Mouse (Mus musculus) cerebellum, postnatal 36 days (tissue): ENCODE data around the gene Zc3h7b.
A peak's percentile ranks its signal among the peaks of the same experiment; 100 is the strongest.

Source experiments
- DNase-seq, 2 experiments: peaks; one replicate each; pipeline ENCODE4 v3.0.0; 2021 to 2022; ENCODE audit warnings: mixed read lengths in 2 of 2

The Zc3h7b gene

GRCm38 (mm10) chr15:81822631-81823030 lies 77.8 kb downstream of the Zc3h7b start:
- DNase-seq, result no peak

GRCm38 (mm10) chr15:81824832-81825231 lies 80.0 kb downstream of the Zc3h7b start:
- no peak for DNase-seq

- DNase-seq, result no peak
Measured at GRCm38 (mm10) chr15:81828426-81829207, 83.8 kb downstream of the Zc3h7b start.

GRCm38 (mm10) chr15:81829208-81829580 lies 84.3 kb downstream of the Zc3h7b start:
- no peak for DNase-seq

- no peak for DNase-seq
Measured at GRCm38 (mm10) chr15:81830530-81830929, 85.7 kb downstream of the Zc3h7b start.

- DNase-seq, result peak; percentile 93 to 94
Measured at GRCm38 (mm10) chr15:81831136-81831825, 86.4 kb downstream of the Zc3h7b start.

- DNase-seq, result no peak
Measured at GRCm38 (mm10) chr15:81832219-81832618, 87.4 kb downstream of the Zc3h7b start.

GRCm38 (mm10) chr15:81833481-81833880 lies 88.6 kb downstream of the Zc3h7b start:
- DNase-seq, result no peak

- peak in 1 of 2 experiments; percentile 63 for DNase-seq
Measured at GRCm38 (mm10) chr15:81834171-81834841, 89.4 kb downstream of the Zc3h7b start.

GRCm38 (mm10) chr15:81835007-81835880 lies 90.4 kb downstream of the Zc3h7b start:
- DNase-seq, result no peak

GRCm38 (mm10) chr15:81836124-81836821 lies 91.4 kb downstream of the Zc3h7b start:
- peak; percentile 83 to 85 for DNase-seq

GRCm38 (mm10) chr15:81836966-81837920 lies 92.4 kb downstream of the Zc3h7b start:
- DNase-seq, result no peak

GRCm38 (mm10) chr15:81838554-81839235 lies 93.8 kb downstream of the Zc3h7b start:
- DNase-seq, result no peak

GRCm38 (mm10) chr15:81839634-81840033 lies 94.8 kb downstream of the Zc3h7b start:
- DNase-seq, result peak; percentile 95 to 99

- no peak for DNase-seq
Measured at GRCm38 (mm10) chr15:81840306-81840705, 95.4 kb downstream of the Zc3h7b start.

GRCm38 (mm10) chr15:81842275-81842674 lies 97.4 kb downstream of the Zc3h7b start:
- DNase-seq, result no peak

GRCm38 (mm10) chr15:81845033-81845625 lies 100.3 kb downstream of the Zc3h7b start:
- no peak for DNase-seq

- DNase-seq, result no peak
Measured at GRCm38 (mm10) chr15:81845724-81846123, 100.9 kb downstream of the Zc3h7b start.
